Mouse (Mus musculus) heart, adult 2 months (tissue): ENCODE results near the gene Nxpe4.

Source experiments
- CTCF ChIP-seq: fragments of 200-600 bp; IDR thresholded peaks from 2 replicates; pipeline ENCODE4 v1.8.1; 2022; ENCODE audit warnings: antibody characterized with exemption, mild to moderate bottlenecking, moderate library complexity
- EP300 ChIP-seq: fragments of 200-500 bp; IDR thresholded peaks from 2 replicates; pipeline ENCODE4 v1.6.1; 2011; ENCODE audit warnings: low read depth, low read length, control low read depth; ENCODE audit not compliant: insufficient read depth
- POLR2A ChIP-seq: fragments of 200-500 bp; IDR thresholded peaks from 2 replicates; pipeline ENCODE4 v1.6.1; 2011; ENCODE audit warnings: mild to moderate bottlenecking, low read depth, low read length, control low read depth; ENCODE audit not compliant: insufficient read depth

DNA sequence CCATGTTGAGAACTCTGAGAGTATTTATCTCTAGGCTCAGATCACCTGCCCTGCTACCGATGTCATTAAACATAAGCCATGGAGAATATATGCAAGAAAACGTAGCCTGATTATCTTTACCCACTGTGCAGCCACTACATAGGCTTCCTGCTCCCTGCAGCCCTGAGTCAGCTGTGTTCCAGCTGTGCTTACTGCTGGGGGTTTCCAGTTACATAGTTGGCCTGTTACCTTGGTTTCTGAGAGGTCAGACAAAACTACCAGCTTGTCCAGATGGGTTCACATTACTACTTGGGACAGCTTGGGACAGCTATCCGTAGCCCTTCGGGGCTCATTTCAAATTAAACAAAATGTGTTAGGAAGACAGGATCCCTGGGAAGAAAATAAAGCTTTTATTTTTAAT, 192.3 kb downstream of the Nxpe4 start:
- TF ChIP-seq EP300 (no peak), POLR2A (no peak), CTCF (no peak)
